Mouse (Mus musculus) mouse embryonic stem cell (cell line): ENCODE data around the gene A430078G23Rik.
"Not testable (repeated sequence)": the region's sequence is repeated elsewhere in the genome, so short reads cannot be mapped to it uniquely, and the experiment has no call there.

Experiments
- in situ Hi-C, 2 experiments: fragments of 300-500 bp; cut with MboI; formaldehyde crosslinking; loops; 1 replicate in 1 of 2; 3 replicates in 1 of 2; pipeline ENCODE4 v1.14.3; 2019 to 2020; ENCODE audit warnings: low sequenced_read_pairs in 2 of 2, low pct_unique_long_range_greater_than_20kb in 1 of 2, mixed read lengths in 1 of 2; ENCODE audit not compliant: unreplicated experiment in 1 of 2

Gene A430078G23Rik

GRCm38 (mm10) chr8:3353189-3353810, at the start of gene A430078G23Rik:
TSS of gene A430078G23Rik (plus strand) at chr8:3353415.
- in situ Hi-C loops = no loop called here

DNA sequence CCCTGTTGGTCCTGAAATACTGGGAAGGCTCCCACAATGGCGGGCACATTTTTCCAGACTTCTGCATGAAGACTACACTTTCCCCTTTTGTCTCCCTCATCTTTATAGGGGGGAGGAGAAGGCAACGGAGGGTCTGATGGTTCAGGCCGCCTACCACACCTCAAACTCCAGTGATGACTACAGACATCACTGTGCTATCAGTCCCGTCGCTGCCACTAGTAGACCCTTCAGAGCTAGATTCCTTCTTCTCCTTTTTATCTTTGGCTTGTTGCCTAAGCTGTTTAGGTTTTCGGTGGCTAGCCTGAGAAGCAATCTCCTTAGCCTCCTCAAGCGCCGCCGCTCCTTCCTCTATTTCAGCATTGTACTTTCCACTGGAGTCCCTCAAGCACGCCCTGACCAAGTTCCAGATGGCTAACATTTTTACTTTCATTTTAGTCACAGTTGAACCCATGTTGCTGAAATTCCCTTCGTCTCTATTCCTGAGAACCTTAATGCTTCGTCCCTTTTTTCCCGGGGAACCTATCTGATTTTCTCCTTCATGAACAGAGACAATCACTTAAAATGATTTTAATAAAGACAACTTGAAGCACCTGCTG, 44.9 kb upstream of the A430078G23Rik start:
- in situ Hi-C loops = not testable (repeated sequence)

- in situ Hi-C loops = no loop called here
Observed at GRCm38 (mm10) chr8:3309636-3310035, 43.6 kb upstream of the A430078G23Rik start.

DNA sequence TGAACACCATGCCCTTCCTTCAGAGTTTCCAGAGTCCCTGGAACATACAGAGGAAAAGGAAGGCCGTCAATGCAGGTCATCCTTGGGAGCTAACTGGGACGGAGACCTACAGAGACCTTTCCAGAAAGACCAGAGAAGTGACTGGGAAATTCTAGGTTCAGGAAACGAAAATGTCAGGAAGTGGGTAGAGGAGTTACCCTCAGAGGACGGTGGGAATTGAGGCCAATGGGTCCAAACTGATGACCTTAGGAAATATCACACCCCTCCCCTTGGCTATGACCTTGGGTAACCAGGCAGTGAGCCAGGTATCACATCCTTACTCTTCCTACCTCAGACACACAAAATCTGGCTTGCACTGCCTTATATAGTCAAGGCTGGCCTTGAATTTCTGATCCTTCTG, 41.7 kb upstream of the A430078G23Rik start:
- in situ Hi-C loops = no loop called here

- in situ Hi-C loops = not testable (repeated sequence)
Observed at GRCm38 (mm10) chr8:3313417-3313816, 39.8 kb upstream of the A430078G23Rik start.

DNA sequence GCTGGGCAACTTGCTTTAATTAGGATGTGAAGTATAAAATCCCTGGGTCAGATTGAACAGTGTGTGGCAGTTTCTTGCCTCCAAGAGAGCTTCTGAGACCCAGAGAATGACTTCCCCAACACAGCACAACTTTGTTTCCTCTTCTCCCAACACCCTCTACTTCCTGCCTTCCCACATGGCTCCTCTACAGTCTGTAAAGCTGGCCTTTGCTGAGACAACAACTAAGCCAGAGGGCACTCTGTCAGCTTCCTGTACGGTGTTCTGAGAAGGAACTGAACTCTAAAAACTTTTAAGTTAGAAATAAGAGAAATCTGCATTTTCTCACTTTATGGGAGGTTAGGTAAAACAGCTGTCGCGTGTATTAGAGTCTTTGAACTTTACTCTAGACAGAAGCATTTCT, 39.4 kb upstream of the A430078G23Rik start:
- in situ Hi-C loops = no loop called here

- in situ Hi-C loops = no loop called here
Observed at GRCm38 (mm10) chr8:3314345-3314744, 38.9 kb upstream of the A430078G23Rik start.

GRCm38 (mm10) chr8:3316585-3316984, 36.6 kb upstream of the A430078G23Rik start:
- in situ Hi-C loops = no loop called here

DNA sequence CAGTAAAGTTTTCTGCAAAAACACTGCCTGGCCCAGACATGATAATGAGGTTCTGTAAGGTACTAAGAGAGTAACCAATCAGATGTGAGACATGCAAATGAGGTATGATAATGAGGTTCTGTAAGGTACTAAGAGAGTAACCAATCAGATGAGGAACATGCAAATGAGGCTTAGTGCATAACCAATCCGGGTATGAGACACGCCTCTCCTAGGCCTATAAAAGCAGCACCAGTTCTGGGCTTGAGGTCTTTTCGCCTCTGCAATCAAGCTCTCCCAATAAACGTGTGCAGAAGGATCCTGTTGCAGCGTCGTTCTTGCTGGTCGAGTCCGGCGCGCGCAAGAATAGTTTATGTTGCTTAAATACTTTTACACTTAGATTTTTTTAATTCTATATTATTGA, 33.9 kb upstream of the A430078G23Rik start:
- in situ Hi-C loops = not testable (repeated sequence)

- in situ Hi-C loops = loop anchor here in 1 of 2 experiments (10.0 kb wide), 1 partner anchor 139 kb away; no protein-coding TSS in a partner anchor
Observed at GRCm38 (mm10) chr8:3324253-3324652, 29.0 kb upstream of the A430078G23Rik start.

- in situ Hi-C loops = loop anchor here in 1 of 2 experiments (10.0 kb wide), 1 partner anchor 142 kb away; no protein-coding TSS in a partner anchor
Observed at GRCm38 (mm10) chr8:3327056-3327455, 26.2 kb upstream of the A430078G23Rik start.

DNA sequence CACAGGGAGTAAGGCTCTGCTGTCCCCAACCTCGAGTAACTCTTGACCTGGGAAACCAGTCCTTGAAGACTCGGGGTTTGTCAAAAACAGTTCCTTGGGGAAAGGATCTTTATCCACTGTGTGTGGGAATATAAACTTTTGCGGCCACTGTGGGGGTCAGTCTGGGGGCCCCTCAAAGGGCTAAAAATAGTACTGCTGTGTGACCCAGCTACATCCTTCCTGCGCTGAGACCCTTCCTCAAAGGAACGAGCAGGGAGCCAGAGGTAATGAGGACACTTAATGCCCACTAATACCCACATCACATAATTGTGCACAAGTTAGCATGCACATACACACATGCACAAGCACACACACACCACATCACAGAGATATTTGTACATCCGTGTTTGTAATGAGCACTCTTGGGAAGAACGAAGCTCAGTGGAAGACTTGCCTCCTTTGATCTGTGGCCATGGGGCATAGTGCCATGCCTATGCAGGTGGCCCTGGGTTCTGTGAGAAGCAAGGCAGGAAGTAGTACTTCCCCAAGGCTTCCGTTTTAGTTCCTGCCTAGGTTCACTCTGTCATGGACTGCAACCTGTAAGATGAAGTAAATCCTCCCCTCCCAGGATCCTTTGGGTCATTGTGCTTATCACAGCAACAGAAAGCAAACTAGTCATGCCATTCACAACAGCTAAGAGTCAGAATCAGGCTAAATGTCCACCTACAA, 25.5 kb upstream of the A430078G23Rik start:
- in situ Hi-C loops = loop anchor here in 1 of 2 experiments (10.0 kb wide), 1 partner anchor 143 kb away; no protein-coding TSS in a partner anchor

DNA sequence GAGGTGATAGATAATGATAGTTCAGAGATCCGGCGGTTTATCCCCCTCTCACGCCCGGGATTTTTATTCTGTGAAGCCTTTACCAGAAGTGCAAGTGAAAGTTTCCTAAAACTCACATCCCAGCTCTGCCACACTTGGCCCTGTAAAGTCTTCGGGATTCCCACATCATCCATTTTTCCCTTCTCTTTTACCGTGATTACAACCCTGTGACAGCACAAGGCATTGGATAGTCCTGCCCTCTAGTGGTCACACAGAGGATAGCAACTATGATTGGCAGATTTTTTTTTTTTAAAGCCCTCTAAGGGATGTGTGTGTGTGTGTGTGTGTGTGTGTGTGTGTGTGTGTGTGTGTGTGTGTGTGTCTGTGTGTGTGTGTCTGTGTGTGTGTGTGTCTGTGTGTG, 22.6 kb upstream of the A430078G23Rik start:
- in situ Hi-C loops = no loop called here

- in situ Hi-C loops = no loop called here
Observed at GRCm38 (mm10) chr8:3331692-3332091, 21.5 kb upstream of the A430078G23Rik start.

- in situ Hi-C loops = no loop called here
Observed at GRCm38 (mm10) chr8:3335881-3336280, 17.3 kb upstream of the A430078G23Rik start.

- in situ Hi-C loops = no loop called here
Observed at GRCm38 (mm10) chr8:3336658-3337524, 16.3 kb upstream of the A430078G23Rik start.

DNA sequence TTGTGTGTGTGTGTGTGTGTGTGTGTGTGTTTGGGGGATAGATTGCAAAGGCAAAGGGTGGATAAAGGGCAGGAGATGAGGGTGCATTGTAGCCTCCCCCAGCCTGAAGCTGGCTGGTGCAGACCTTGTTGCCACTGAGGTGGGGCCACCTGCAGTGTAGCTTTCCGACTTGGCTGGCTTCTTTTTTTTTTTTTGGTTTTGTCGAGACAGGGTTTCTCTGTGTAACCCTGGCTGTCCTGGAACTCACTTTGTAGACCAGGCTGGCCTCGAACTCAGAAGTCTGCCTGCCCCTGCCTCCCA, 15.7 kb upstream of the A430078G23Rik start:
- in situ Hi-C loops = not testable (repeated sequence)

DNA sequence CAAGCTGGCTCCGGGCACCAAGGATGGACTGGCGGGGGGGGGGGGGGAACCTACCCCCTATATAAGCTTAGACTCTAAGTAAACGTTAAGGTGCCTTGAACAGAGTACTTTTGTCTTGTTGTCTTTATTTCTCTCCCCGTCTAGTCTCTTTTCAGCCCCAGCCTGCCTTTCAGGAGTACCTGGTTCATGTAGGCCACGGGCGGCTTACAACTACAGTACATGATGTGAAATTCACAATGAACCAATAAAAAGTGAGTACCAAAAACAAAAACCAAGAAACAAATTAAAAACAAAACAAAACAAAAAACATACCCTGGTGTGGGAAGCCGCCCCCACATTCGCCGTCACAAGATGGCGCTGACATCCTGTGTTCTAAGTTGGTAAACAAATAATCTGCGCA, 15.2 kb upstream of the A430078G23Rik start:
- in situ Hi-C loops = no loop called here

DNA sequence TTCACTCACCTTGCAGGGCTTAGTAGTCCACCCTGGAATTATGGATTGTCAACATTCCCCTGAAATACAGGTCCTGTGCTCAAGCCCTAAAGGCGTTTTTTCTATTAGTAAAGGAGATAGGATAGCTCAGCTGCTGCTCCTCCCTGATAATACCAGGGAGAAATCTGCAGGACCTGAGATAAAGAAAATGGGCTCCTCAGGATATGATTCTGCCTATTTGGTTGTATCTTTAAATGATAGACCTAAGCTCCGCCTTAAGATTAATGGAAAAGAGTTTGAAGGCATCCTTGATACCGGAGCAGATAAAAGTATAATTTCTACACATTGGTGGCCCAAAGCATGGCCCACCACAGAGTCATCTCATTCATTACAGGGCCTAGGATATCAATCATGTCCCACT, 12.5 kb upstream of the A430078G23Rik start:
- in situ Hi-C loops = not testable (repeated sequence)
